Mouse (Mus musculus): ENCODE data around the gene Gadl1.

GRCm38 (mm10) chr9:116087263-116087662, 178.0 kb downstream of the Gadl1 start:
- TF ChIP-seq POLR2A (IDR thresholded peaks at IDR 0.05; ENCODE audit: extremely low read depth, insufficient read depth, low read length) (no peak), CTCF (IDR thresholded peaks at IDR 0.05; ENCODE audit: low read depth, low read length) (no peak)
